Mouse (Mus musculus): ENCODE results near the gene Pms1.
"Not testable (repeated sequence)": the region's sequence is repeated elsewhere in the genome, so short reads cannot be mapped to it uniquely, and the experiment has no call there.

Pms1 gene

DNA sequence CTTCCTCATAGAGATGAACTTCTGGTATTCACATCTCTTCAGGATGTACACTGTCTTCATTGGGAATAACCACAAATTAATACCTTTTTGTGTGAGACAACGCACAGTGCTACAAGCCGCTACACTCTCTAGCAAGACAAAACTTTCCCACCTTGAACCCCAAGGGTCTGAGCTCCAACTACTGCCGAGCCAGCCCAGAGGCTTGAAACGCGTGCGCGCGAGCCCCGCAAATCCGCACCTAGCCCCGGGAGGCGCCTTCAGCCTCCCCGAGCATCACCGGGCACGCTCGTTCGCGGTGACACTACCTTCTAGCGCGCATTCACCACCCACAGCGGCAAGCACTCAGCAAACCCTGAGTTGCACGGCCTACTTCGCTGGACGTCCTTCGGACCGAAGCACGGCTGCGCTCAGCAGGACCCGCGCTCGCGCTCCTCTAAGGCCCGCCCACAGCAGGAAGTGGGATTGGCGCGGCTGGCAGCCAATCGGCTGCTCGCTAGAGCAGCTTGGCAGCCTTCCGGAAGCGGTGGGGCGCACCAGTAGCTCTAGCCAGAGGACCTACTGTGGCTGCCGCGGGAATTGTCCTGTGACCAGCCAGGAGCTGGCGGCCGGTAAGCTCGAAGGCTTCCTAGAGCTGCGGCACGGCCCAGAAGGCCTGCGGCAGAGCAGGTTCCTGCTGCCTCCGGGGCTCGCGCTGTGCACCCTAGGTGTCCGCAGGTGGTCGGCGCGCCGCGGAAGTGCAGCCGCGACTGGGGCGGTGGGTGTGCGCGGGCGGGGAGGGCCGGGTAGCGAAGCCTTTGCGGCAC lies at the start of gene Pms1, which contains the start of the genes Ormdl1 and Gm28778:
Pms1 (minus strand) TSS at position 438 of the 803 bp plus-strand sequence.
Ormdl1 (plus strand) TSS at position 515 of the 803 bp plus-strand sequence.
Gm28778 (plus strand) TSS at position 531 of the 803 bp plus-strand sequence.
- peak; percentile 76 to 81 for DNase-seq (ENCODE audit: low read depth in 2 of 2, low spot score in 2 of 2)

DNA sequence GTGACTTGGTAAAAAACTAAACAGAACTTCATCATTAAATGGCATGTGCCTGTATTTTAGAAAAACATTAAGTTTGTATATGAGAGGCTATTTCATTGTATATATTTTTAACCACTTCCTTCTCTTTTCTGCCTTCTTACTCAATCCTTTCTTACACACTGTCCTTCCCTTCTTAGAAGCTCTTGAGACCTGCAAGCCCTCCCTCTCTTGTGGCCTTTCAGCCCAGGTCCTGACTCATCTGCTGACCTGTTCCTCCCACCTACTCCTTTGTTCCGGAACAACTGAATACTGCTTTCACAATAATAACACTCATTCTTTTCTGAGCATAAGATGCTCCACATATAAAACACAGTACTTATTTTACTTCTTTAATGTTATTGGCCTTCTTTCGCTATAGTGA lies 44.3 kb upstream of the Pms1 start:
- DNase-seq (ENCODE audit: low read depth in 2 of 2, low spot score in 2 of 2) = no peak

DNA sequence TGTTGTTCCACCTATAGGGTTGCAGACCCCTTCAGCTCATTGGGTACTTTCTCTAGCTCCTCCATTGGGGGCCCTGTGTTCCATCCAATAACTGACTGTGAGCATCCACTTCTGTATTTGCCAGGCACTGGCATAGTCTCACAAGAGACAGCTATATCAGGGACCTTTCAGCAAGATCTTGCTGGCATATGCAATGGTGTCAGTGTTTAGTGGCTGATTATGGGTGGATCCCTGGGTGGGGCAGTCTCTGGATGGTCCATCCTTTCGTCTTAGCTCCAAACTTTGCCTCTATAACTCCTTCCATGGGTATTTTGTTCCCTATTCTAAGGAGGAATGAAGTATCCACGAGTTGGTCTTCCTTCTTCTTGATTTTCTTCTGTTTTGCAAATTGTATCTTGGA lies 40.6 kb upstream of the Pms1 start:
- not testable (repeated sequence) for DNase-seq (ENCODE audit: low read depth in 2 of 2, low spot score in 2 of 2)

DNA sequence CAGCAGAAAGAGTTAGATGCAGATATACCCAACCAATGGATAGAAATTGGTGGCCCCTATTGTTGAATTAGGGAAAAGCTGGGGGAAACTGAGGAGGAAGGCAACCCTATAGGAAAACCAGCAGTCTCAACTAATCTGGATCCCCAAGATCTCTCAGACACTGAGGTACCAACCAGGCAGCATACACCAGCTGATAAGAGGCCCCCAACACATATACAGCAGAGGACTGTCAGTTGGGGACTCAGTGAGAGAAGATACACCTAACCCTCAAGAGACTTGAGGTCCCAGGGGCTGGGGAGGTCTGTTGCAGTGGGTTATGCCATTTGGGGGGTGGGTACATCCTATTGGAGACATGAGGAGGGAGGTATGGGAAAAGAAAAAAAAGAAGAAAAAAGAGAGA lies 38.6 kb upstream of the Pms1 start:
- DNase-seq (ENCODE audit: low read depth in 2 of 2, low spot score in 2 of 2) = no peak

DNA sequence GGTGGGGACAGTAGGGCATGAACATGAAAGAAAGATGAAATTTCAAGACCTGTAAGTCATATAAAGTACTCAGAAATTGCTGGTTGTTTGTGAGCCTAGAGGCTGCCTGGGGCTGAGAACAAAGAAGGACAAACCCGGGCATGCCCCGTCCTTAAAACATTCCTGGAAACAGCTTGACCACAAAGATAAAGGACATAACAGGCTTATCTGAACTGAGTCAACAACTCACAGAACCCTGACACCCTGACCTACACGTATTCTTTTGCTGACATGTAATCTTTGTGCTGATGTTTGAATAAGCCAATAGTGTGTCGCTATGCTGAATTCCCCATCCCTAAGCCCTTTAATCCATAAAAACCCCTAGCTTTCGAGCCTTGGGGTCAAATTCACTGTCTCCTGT lies 36.7 kb upstream of the Pms1 start:
- DNase-seq (ENCODE audit: low read depth in 2 of 2, low spot score in 2 of 2) = not testable (repeated sequence)

DNA sequence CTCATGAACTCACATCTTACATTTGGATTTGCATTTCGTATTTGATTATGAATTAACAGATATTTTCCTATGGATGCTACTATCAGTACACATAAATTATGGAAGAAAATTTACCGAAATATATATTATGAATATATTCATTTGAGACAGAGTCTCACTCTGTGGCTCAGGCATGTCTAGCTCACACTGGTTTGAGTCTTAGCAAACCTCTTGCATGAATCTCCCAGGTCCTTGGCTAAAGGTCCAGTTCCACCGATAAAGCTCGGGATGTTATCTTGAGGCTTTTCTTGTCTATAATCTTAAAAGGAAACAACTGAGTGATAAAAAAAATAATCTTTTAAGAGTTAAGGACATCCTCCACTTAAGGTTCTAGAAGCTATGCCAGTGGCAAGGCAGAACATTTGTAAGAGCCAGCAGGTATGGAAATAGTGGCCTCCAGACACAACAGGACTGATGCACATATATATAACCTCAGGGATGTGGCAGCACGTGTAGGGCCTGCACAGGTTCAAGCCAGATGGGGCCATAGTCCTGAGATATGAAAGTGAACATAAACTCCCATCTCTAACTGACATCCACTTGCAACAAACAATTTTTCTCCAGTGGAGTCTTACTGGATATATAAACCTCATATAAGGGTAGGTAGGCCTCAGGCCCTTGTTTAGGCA lies 28.1 kb upstream of the Pms1 start:
- no peak for DNase-seq (ENCODE audit: low read depth in 2 of 2, low spot score in 2 of 2)

DNA sequence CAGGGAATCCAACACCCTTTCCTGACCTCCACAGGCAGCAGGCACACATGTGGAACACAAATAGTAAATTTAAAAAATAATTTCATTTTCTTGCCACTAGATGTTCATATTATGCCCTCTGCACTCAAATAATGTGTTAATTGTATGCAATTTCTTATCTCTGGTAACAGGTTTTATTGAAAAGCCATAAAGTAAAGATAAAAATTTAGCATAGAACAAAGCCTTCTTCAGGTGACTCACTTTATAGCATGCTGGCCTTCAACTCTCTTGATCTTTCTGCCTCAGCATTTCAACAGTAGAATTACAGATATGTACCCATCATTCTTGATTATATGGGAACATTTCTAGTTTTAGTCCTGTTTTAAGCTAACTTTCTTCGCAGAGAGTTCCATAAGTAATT lies 27.5 kb upstream of the Pms1 start:
- DNase-seq (ENCODE audit: low read depth in 2 of 2, low spot score in 2 of 2) = no peak

DNA sequence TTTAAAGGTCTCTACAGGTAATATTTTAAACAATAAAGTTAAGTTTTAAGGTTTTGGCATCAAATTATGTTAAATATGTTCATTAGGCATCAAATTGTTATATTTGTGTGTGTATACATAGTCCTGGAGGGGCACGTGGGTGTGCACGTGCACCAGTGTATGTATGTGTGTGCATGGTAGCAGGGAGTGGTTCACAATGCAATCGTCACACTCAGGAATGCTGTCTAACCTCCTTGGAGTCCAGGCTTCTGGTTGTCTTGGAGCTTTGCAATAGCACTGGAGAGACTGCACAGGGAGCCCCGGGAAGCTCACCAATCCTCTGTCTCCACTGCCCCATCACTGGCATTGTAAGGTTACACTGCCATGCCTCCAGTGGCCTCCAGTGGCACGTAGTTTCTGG lies 26.4 kb upstream of the Pms1 start:
- DNase-seq (ENCODE audit: low read depth in 2 of 2, low spot score in 2 of 2) = no peak

DNA sequence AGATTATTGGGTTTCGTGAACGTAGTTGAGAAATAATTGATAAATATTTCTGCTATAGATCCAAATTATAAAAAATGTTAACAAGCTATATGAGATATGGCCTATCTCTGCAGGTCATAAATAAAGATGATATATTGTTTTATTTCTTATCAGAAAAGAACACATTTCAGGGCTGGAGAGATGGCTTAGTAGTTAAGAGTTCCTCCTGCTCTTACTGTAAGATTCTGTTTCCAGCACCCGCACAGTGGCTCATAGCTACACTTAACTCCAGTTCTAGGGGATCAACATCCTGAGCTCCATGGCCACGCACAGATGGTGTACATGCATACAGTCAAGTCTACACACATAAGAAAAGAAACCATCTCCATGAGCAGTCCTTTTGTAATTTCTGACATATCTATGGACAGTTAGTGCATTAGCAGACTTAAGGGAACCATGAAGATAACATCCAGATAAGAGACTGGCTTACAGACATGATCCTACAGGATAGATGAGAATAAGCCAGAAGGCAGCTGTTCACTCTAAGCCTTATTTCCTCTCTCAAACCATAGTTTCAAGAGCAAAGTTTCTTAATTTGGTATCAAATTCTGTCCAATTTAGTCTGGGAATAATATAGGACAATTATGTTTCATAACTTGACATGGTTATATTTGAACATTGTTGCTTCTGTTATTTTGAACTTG lies 25.0 kb upstream of the Pms1 start:
- no peak for DNase-seq (ENCODE audit: low read depth in 2 of 2, low spot score in 2 of 2)

DNA sequence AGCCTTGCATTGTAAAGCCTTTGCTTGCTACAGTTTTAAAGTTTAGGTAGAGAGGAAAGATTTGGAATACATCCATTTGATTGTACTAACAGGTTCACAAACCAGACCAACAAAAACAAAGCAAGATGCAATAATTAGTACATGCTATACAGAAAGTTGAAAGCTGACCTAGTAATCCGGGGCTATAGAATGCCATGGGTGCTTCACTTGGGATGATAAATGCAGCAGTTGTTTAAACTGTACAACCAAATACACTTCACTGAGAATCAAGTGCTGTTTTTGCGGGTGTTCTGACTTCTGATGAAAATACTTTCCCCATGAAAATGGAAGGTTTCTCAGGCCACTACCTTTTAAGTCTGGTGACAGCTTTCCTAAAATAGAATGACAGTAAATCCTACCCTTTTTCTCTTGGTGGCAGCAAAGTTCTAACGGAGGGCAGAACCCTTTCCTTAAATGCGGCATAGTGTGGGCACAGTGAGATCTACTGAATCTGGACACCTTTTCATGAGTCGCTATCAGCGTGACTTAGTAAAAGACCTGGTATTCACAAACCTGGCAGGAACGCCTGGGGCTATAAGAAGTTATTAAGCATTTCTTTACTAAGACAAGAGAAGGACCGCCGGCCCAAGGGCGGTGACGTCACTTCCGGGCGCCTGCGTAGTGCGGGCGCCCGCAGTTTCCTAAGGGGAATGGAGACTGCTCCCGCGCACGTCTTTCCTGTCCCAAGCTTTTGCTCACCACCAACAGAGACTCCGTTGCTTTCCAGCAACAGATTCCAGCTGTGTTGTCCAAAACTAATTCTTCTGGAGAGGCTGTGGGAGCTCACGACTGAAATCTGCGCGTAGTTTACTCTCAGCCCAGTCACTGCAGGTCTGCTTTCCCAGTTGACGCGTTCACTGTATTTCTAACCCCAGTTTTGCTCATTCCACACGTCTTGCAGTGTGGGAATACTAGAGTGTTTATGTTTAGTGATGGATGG lies 16.5 kb upstream of the Pms1 start, which contains the start of gene Osgepl1:
Osgepl1 (plus strand) TSS at position 636 of the 979 bp plus-strand sequence.
- peak; percentile 65 to 69 for DNase-seq (ENCODE audit: low read depth in 2 of 2, low spot score in 2 of 2)

DNA sequence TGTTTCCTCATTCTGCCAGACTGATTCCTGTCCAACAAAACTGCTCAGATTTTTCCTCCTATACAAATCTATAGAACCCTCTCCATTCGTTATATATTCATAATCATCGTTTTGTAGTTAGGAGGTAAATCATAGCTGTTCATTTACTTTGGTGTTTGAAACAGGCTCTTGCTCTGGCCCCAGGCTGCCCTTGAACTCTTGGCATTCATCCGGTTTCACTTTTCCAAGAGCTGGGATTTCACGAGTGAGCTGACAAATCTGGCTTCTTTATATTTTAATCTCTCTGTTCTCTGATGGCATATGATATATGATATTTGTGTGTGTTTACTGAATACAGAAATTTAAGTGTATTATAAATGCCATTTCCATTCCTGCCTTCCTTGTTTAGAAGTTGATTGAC lies 3.7 kb upstream of the Pms1 start:
- DNase-seq (ENCODE audit: low read depth in 2 of 2, low spot score in 2 of 2) = no peak

DNA sequence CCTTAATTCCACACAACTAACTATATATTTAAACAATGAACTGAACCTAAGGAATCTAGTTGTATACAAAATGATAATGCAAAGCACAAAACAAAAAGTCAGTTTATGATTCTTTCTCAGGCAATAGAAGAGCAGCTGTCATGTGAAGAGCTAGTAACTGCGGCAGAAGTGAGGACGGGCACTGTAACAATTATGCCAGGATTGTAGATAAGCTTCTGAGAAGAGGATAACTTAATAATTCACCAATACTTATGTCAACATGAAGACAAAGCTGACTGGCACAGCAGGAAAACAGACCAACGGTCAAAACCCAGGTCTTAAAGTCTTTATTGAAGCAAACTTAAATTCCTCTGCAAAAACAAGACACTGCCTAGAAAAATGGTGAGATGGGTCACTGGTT lies 5.6 kb downstream of the Pms1 start:
- DNase-seq (ENCODE audit: low read depth in 2 of 2, low spot score in 2 of 2) = no peak

DNA sequence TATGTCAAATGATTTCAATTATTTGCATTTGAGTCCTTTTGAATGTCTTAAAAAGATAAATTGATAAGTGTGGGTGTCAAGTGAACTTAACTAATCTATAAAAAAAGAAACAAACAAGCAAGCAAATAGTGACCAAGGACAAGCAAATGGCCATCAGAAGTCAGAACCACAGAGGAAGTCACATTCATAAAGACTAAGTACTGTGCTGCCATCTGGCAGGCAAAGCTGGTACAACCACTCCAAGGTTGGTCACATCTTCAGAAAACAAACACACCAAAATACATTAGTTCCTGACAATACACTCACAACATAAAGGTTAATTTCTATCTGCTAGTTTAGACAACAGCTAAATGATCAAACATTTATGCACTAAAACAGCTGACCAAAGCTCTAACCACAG lies 24.2 kb downstream of the Pms1 start:
- no peak for DNase-seq (ENCODE audit: low read depth in 2 of 2, low spot score in 2 of 2)

DNA sequence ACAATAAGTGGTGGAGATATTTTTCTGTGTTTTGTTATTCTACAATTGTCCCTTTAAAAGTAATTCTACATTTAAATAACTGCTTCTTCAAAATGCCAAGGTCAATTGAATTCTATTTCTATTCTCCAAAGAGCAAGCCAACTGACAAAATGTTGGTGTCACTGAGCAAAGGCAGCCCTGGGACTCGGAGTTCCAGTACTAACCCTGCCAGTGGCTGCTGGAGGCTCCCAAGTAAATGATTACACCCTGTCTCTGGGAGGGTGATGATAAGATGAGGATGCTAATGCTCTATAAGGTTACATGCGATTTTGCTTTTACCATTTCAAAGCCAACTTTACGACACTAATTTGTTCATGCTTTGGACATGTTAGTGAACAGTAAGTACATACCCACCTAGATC lies 26.9 kb downstream of the Pms1 start:
- no peak for DNase-seq (ENCODE audit: low read depth in 2 of 2, low spot score in 2 of 2)

DNA sequence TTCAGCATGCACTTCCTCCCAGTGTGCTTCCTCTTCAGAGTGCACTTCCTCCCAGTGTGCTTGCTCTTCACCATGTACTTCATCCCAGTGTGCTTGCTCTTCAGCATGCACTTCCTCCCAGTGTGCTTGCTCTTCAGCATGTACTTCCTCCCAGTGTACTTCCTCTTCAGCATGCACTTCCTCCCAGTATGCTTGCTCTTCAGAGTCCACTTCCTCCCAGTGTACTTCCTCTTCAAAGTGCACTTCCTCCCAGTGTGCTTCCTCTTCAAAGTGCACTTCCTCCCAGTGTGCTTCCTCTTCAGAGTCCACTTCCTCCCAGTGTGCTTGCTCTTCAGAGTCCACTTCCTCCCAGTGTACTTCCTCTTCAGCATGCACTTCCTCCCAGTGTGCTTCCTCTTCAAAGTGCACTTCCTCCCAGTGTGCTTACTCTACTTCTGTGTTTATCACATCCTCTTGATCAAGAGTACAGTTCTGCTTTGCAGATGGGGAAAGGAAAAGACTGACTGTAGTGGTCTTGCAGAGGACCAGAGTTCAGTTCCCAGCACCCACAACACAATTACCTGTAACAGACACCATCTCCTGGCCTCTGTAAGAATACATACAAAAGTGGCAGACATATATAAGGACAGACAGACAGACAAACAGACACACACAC lies 31.7 kb downstream of the Pms1 start:
- not testable (repeated sequence) for DNase-seq (ENCODE audit: low read depth in 2 of 2, low spot score in 2 of 2)

DNA sequence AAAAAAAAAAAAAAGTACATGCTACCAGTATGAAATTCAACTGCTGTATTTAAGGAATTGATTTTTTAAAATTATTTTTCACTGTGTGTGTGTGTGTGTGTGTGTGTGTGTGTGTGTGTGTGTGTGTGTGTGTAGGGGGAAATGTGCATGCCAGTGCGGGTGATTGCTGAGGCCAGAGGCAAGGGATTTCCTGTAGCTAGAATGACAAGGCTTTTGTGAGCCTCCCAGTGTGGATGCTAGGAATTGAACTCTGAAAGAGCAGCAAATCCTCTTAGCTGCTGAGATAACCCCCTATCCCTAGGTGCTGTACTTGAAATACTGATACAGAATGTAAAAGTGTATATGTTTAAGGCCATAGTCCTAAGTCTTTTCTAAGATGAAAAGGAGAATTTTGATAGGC lies 70.8 kb downstream of the Pms1 start:
- no peak for DNase-seq (ENCODE audit: low read depth in 2 of 2, low spot score in 2 of 2)

DNA sequence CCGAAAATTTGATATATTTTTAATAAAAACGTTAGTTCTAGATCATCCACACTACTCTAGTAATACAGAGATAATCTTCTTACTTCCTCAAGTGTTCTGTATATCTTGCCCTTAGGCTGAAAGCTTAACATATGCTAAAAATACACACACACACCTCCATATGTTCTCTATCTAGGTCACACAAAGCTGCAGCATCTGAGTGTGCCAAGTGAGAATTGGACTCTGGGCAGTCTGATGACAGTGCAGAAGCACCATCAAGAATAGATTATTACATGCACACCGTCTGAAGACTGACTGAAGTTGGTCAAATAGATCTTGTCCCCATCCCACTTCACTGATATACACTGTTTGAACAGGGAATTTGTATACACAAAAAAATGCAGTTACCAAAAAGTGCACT lies 71.2 kb downstream of the Pms1 start:
- DNase-seq (ENCODE audit: low read depth in 2 of 2, low spot score in 2 of 2) = no peak

DNA sequence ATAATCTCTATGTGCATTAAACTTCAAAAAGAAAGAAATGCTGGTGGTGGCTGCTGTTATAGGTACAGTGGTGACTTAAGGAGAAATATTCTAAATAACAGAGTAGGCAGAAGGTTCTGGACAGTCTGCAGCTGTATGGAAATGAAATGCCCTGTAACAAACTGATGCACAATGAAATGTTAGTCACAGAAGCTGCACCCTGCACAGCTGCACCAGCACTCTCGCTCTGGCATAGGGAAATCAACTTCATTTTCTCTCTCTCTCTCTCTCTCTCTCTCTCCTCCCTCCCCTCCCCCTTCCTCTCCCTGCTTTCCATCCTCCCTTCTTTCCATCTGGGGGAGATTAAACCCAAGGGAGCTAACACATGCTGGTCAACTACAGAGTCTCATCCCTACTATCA lies 72.0 kb downstream of the Pms1 start:
- no peak for DNase-seq (ENCODE audit: low read depth in 2 of 2, low spot score in 2 of 2)

DNA sequence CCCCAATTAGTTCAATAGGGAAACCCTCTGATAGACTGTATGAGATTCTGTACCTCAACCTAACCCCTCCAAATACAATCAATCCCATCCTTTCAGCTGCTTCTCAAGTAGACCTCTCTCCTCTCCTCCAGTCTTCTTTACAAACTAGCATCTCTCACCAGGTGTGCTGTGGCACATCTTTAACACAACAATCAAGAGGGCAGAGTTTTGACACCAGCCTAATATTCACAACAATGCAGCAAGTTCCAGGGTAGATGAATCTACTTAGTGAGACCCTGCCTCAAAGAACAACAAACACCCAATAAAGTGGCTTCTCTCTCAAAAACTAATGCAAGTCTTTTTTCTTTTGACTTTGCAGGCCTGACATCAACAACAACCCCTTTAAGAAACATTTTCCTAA lies 86.7 kb downstream of the Pms1 start:
- no peak for DNase-seq (ENCODE audit: low read depth in 2 of 2, low spot score in 2 of 2)

DNA sequence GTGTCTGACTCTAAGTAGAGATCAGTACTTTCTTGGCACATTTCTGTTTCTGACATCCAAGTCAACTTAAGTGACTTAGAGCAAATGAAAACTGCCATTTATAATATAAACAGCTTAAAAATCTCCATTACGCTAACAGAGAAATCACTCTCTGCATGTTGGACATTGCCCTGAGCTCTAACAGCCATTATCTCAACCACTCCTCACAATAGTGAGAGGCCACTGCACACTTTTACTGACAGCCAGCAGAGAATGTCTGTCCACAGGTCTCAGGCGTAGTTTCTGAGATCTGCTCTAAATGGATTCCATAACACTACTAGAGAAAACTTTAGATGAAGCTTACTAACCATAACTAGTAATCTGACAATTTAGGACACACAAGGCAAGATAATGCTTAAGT lies 92.9 kb downstream of the Pms1 start:
- DNase-seq (ENCODE audit: low read depth in 2 of 2, low spot score in 2 of 2) = no peak

Measured in CD8-positive naive resting alpha-beta T cell, adult 2 months (primary cell).